Mouse (Mus musculus) kidney, embryonic 14.5 days (tissue): ENCODE results near the gene Chic2. TPM values are rescaled to one million over a fixed set of nuclear protein-coding genes. Genes with fewer than 3 reads are reported as not detected.

Experiments used
- ATAC-seq: fragments of 200-750 bp; cut with Nextera tagmentation; 2 replicates; pipeline ENCODE4 v1.8.0; 2017; ENCODE audit warnings: moderate number of reproducible peaks, mild to moderate bottlenecking, moderate TSS enrichment, moderate library complexity; ENCODE audit not compliant: low FRiP score, low TSS enrichment
- H3K27ac ChIP-seq: fragments of 300-500 bp; sonication (generic); 2 replicates; pipeline ENCODE4 v1.5.1; 2014; ENCODE audit warnings: low read depth, mild to moderate bottlenecking, low read length, moderate library complexity, mixed read lengths
- H3K27me3 ChIP-seq: fragments of 300-500 bp; sonication (generic); 2 replicates; pipeline ENCODE4 v1.6.1; 2014; ENCODE audit warnings: mild to moderate bottlenecking, low read length; ENCODE audit not compliant: control insufficient read depth, insufficient read depth
- H3K36me3 ChIP-seq: fragments of 300-500 bp; sonication (generic); 2 replicates; pipeline ENCODE4 v1.6.1; 2014; ENCODE audit warnings: low read length, mixed read lengths; ENCODE audit not compliant: control insufficient read depth, insufficient read depth
- H3K4me1 ChIP-seq: fragments of 300-500 bp; sonication (generic); 2 replicates; pipeline ENCODE4 v1.6.1; 2014; ENCODE audit warnings: low read length, mixed read lengths; ENCODE audit not compliant: control insufficient read depth, insufficient read depth
- H3K4me2 ChIP-seq: fragments of 300-500 bp; sonication (generic); replicated peaks from 2 replicates; pipeline ENCODE4 v1.6.1; 2014; ENCODE audit warnings: low read depth, mild to moderate bottlenecking, low read length
- H3K4me3 ChIP-seq: fragments of 300-500 bp; sonication (generic); 2 replicates; pipeline ENCODE4 v1.5.1; 2014; ENCODE audit warnings: mild to moderate bottlenecking, low read length
- H3K9ac ChIP-seq: fragments of 300-500 bp; sonication (generic); 2 replicates; pipeline ENCODE4 v1.6.1; 2014; ENCODE audit warnings: low read depth, mild to moderate bottlenecking, low read length, moderate library complexity
- H3K9me3 ChIP-seq: fragments of 300-500 bp; sonication (generic); 2 replicates; pipeline ENCODE4 v1.6.1; 2016; ENCODE audit warnings: low read length; ENCODE audit not compliant: control insufficient read depth
- WGBS: fragments of 180-500 bp; shearing (Covaris S2); extraction: QIAGEN DNeasy Blood & Tissue Kit; methylation state at CpG from one replicate; pipeline ENCODE4 v1.1.7; 2014; 5-methylcytosine and 5-hydroxymethylcytosine counted together
- polyA plus RNA-seq: library from polyadenylated mRNA; unstranded; fragments of >200 nt; fragmentation: Nextera tagmentation; extraction: Ambion mirVana; gene quantifications from 2 replicates; pipeline ENCODE4 v1.2.1, GENCODE M21; 2014

The Chic2 gene
- polyA plus RNA-seq, 1 experiment from 2014 or later: 51.8 TPM

GRCm38 (mm10) chr5:75079564-75079963 lies 35.0 kb upstream of the Chic2 start:
- Histone ChIP-seq H3K27ac (no peak overlapping the region), H3K4me1 (0 out of 2 replicates have a peak, but pooled peaks cover 2% of the 10 kb centered on the region), H3K4me2 (no peak overlapping the region), H3K9me3 (no peaks in the 10 kb centered on the region), H3K4me3 (no peak overlapping the region), H3K9ac (no peak overlapping the region), H3K36me3 (no peaks in the 10 kb centered on the region), H3K27me3 (peaks cover 99% of the 10 kb centered on the region)
- ATAC-seq: no peak
- WGBS: 2% methylated on average over 7 of the region's 7 CpGs

GRCm38 (mm10) chr5:75077051-75077380 lies 32.4 kb upstream of the Chic2 start:
- H3K9me3 ChIP-seq: no peaks in the 10 kb centered on the region
- no peak overlapping the region for H3K27ac ChIP-seq
- no peak overlapping the region for H3K9ac ChIP-seq
- under 1% methylated on average over 19 of the region's 19 CpGs for WGBS
- no peaks in the 10 kb centered on the region for H3K36me3 ChIP-seq
- peaks cover 99% of the 10 kb centered on the region for H3K27me3 ChIP-seq
- H3K4me2 ChIP-seq: no peak overlapping the region
- H3K4me3 ChIP-seq: no peak overlapping the region
- H3K4me1 ChIP-seq: no peaks in the 10 kb centered on the region
- no peak for ATAC-seq

GRCm38 (mm10) chr5:75076326-75077050 lies 31.9 kb upstream of the Chic2 start:
- H3K4me1 ChIP-seq: no peaks in the 10 kb centered on the region
- 1% methylated on average over 17 of the region's 17 CpGs for WGBS
- H3K4me2 ChIP-seq: no peak overlapping the region; the same call in 1 of the 2 replicates
- H3K9me3 ChIP-seq: no peaks in the 10 kb centered on the region
- H3K9ac ChIP-seq: no peak overlapping the region
- H3K27me3 ChIP-seq: peaks cover 100% of the 10 kb centered on the region
- no peak for ATAC-seq
- H3K36me3 ChIP-seq: no peaks in the 10 kb centered on the region
- H3K27ac ChIP-seq: no peak overlapping the region
- H3K4me3 ChIP-seq: peak overlapping the region; percentile 24; the same call in 1 of the 2 replicates

GRCm38 (mm10) chr5:75075383-75075941 lies 30.9 kb upstream of the Chic2 start, which contains the start of gene Gsx2:
Gsx2 (plus strand) TSS chr5:75075601.
- peaks cover 99% of the 10 kb centered on the region for H3K27me3 ChIP-seq
- ATAC-seq: 0 out of 2 replicates have a peak, but pooled peaks have one; percentile 56
- peak within 1 kb of the TSS; percentile 25 for H3K4me2 ChIP-seq
- under 1% methylated on average over 41 of the region's 41 CpGs for whole genome bisulfite sequencing
- peak within 1 kb of the TSS; percentile 24 for H3K4me3 ChIP-seq
- H3K36me3 ChIP-seq: no peaks in the 10 kb centered on the region
- H3K9ac ChIP-seq: no peak within 1 kb of the TSS
- 0 out of 2 replicates have a peak, but pooled peaks cover 2% of the 10 kb centered on the region for H3K4me1 ChIP-seq
- no peaks in the 10 kb centered on the region for H3K9me3 ChIP-seq
- no peak within 1 kb of the TSS for H3K27ac ChIP-seq

GRCm38 (mm10) chr5:75074537-75075382 lies 30.2 kb upstream of the Chic2 start:
- H3K27me3 ChIP-seq: peaks cover 99% of the 10 kb centered on the region
- no peaks in the 10 kb centered on the region for H3K9me3 ChIP-seq
- no peak overlapping the region for H3K9ac ChIP-seq
- H3K4me1 ChIP-seq: 0 out of 2 replicates have a peak, but pooled peaks cover 3% of the 10 kb centered on the region
- 3% methylated on average over 15 of the region's 15 CpGs for WGBS
- H3K27ac ChIP-seq: no peak overlapping the region
- H3K4me2 ChIP-seq: no peak overlapping the region
- H3K36me3 ChIP-seq: no peaks in the 10 kb centered on the region
- no peak overlapping the region for H3K4me3 ChIP-seq
- ATAC-seq: no peak

GRCm38 (mm10) chr5:75074132-75074531 lies 29.6 kb upstream of the Chic2 start:
- peaks cover 98% of the 10 kb centered on the region for H3K27me3 ChIP-seq
- 6% methylated on average over 4 of the region's 4 CpGs for WGBS
- H3K36me3 ChIP-seq: no peaks in the 10 kb centered on the region
- 0 out of 2 replicates have a peak, but pooled peaks cover 3% of the 10 kb centered on the region for H3K4me1 ChIP-seq
- H3K4me2 ChIP-seq: no peak overlapping the region
- H3K27ac ChIP-seq: no peak overlapping the region
- no peak for ATAC-seq
- H3K9me3 ChIP-seq: no peaks in the 10 kb centered on the region
- no peak overlapping the region for H3K9ac ChIP-seq
- no peak overlapping the region for H3K4me3 ChIP-seq

GRCm38 (mm10) chr5:75073684-75074083 lies 29.1 kb upstream of the Chic2 start:
- 10% methylated on average over 3 of the region's 3 CpGs for WGBS
- Histone ChIP-seq H3K27ac (no peak overlapping the region), H3K36me3 (no peaks in the 10 kb centered on the region), H3K9me3 (no peaks in the 10 kb centered on the region), H3K4me2 (no peak overlapping the region), H3K4me1 (0 out of 2 replicates have a peak, but pooled peaks cover 3% of the 10 kb centered on the region), H3K9ac (no peak overlapping the region), H3K27me3 (peaks cover 98% of the 10 kb centered on the region), H3K4me3 (no peak overlapping the region)
- no peak for ATAC-seq

GRCm38 (mm10) chr5:75073167-75073566 lies 28.6 kb upstream of the Chic2 start:
- Histone ChIP-seq H3K9ac (no peak overlapping the region), H3K27ac (no peak overlapping the region), H3K4me2 (no peak overlapping the region), H3K4me3 (no peak overlapping the region), H3K36me3 (no peaks in the 10 kb centered on the region), H3K27me3 (peaks cover 98% of the 10 kb centered on the region), H3K9me3 (no peaks in the 10 kb centered on the region), H3K4me1 (0 out of 2 replicates have a peak, but pooled peaks cover 3% of the 10 kb centered on the region)
- 15% methylated on average over 1 of the region's 1 CpGs for WGBS
- no peak for ATAC-seq
